Mouse (Mus musculus) megakaryocyte, adult 5-6 weeks (primary cell): Measurements from ENCODE around the gene Psmb7. TPM values are rescaled to one million over a fixed set of nuclear protein-coding genes. Genes with fewer than 3 reads are reported as not detected.
A peak's percentile ranks its signal among the peaks of the same experiment; 100 is the strongest.

Experiments
- ATAC-seq: 2 replicates; pipeline ENCODE4 v1.8.0; 2016; ENCODE audit warnings: mild to moderate bottlenecking, inconsistent platforms; ENCODE audit not compliant: poor library complexity, severe bottlenecking
- total RNA-seq, 2 experiments: library from RNA; stranded (forward) in 1 of 2; stranded (reverse) in 1 of 2; fragments of 153-499, 151-499 nt in 1 of 2; fragments of 221-1000, 200-1000 nt in 1 of 2; gene quantifications; 2 replicates each; pipeline versions ENCODE4 v1.2.3 to v1.2.4; 2015 to 2017

The Psmb7 gene
- total RNA-seq, 2 experiments from 2014 or later = 197 to 268 TPM

DNA sequence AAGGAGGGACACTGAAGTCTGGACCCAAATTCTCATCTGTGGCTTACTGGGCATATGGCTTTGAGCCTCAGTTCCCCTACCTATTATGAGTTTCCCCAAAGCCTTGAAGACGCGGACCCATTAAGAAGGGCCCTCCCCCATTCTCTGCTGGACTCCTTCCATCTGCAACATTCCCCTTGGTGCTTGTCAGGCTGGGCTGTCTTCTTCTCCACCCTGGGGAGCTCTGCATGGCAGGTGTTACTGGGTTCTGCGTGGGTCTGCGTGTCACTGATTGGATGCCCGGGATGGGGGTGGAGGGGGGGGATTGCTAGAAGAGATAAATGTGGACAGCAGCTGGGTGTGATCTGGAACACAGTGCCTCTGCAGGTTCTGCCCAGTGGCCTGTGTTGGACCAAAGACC, 97.1 kb downstream of the Psmb7 start:
- no peak for ATAC-seq

GRCm38 (mm10) chr2:38546222-38546621, 97.7 kb downstream of the Psmb7 start:
- no peak for ATAC-seq

DNA sequence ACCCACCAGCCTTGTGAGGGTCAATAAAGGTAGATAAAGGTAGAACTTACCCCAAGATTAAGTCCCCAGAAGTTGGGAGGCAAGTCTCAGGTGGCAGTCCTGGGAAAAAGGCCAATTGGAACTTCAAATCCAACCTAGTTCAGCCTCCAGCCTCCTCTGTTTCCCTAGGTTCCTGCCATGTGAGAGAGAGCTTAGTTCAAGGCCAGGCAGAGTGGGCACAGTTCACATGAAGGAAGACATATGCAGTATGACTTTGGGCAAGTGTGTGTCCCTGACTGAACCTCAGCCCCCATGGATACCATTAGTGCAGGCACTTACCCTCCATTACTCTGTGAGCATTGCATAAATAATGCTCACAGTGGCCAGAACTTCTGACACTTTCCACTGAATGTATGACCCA, 98.2 kb downstream of the Psmb7 start:
- ATAC-seq = no peak

- ATAC-seq = peak; percentile 70
Observed at GRCm38 (mm10) chr2:38544982-38545381, 98.9 kb downstream of the Psmb7 start.

DNA sequence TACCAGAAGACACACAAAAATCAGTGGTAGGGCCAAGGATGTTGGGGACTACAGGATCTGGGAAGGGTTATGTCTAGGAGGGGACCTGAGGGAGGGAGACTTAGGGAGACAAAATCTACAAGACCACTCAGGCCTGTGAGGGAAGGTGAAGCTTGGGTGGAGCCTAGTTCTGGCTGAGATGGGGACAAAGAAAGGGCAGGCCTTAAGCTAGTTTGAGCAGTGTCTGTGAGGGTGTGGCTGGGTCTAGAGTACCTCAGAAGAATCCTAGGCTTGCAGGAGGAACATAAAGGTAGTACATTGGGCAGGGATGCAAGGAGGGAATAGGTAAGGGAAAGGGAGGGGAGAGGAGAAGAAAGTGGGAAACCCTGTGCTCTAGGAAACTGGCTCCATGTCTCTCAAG, 99.5 kb downstream of the Psmb7 start:
- ATAC-seq = no peak

DNA sequence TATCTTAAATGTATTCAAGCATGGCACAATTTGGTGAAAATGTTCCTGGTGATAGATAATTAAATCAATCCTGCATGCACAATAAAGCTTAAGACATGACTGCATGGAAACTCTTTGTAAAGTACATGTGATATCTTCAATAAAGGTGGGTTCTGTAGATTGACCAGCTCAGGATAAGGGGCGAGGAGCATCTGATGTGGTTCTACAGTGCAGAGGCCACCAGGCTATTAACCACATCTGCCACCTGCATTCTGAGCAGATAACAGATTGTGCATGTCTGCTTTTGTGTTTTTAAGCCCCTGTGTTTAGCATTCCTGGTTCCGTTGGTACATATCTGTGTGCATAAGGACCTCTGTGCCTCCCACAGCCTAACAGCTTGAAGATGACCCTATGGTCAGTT, 100.7 kb downstream of the Psmb7 start:
- ATAC-seq = no peak

- no peak for ATAC-seq
Observed at GRCm38 (mm10) chr2:38542366-38542765, 101.5 kb downstream of the Psmb7 start.

- ATAC-seq = no peak
Observed at GRCm38 (mm10) chr2:38541570-38541969, 102.3 kb downstream of the Psmb7 start.

DNA sequence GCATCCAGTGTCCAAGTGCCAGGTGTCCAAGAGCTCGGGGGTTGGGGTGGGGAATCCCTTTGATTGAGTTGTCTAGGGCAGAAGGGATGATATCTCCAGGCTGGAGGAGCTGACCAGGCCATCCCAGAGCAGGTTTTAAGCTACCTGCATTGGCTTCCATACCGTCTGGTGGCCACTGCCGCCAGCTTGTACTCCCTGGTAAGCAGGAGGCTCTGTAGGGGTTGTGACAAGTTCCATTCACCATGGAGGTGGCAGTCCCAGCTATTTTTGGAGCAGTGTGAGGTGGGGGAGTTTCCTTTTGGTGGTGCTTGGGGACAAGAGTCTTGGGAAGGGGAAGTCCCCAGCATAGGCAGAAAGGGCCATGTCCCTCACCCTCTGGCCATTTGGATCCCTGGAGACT, 102.8 kb downstream of the Psmb7 start:
- ATAC-seq = no peak

GRCm38 (mm10) chr2:38540666-38541065, 103.2 kb downstream of the Psmb7 start:
- ATAC-seq = no peak

DNA sequence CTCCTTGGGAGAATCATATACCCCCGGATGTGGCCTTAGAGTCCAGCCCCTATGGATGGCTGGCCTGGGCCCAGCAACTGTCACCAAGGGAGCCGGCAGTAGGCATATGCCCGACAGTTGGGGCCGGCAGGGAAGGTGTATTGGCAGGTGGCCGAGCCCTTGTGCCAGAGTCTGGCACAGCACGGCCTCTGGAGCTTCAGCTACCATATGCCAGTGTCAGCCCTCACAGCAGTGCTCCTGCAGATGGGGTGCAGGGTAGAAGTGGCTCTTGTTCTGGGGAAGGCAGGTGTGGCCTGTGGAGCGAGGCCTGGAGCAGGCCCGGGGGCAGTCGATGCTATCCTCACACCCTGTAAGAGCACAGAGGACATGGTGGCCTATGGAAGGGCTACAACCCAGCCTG, 104.2 kb downstream of the Psmb7 start:
- no peak for ATAC-seq

Other genes starting within 250 kb of the Psmb7 start
- gene Nek6, start 132.4 kb downstream of the Psmb7 start, total RNA-seq (2015) = 4.1 and 6.9 TPM in 2 replicates
- gene Nek6, start 132.4 kb downstream of the Psmb7 start, total RNA-seq (2017) = 1.9 and 3.4 TPM in 2 replicates
- gene Nr5a1, start 70.5 kb upstream of the Psmb7 start, total RNA-seq (2015) = not detected in 2 replicates
- gene Nr5a1, start 70.5 kb upstream of the Psmb7 start, total RNA-seq (2017) = not detected in 2 replicates